In genomic region chr12:86988227-86988626, GRCm38 (mm10) we compare ENCODE assay signal across 21 mouse cellular contexts. TPM values are rescaled to one million over a fixed set of nuclear protein-coding genes. Genes with fewer than 3 reads are reported as not detected.
"Had no signal": no experiment of that assay in that cellular context is flagged by ENCODE, and none has a peak within 500 bp of the region (broad histone marks: within the 10 kb centered on the region; RNA-seq: fewer than 3 reads in every experiment).

No protein-coding gene starts in this region.

- H3K9me3 ChIP-seq: midbrain, embryonic 10.5 days; neural tube, embryonic 13.5 days; neural tube, embryonic 15.5 days had no signal

- H3K27ac ChIP-seq: liver, embryonic 14.5 days; midbrain, embryonic 10.5 days; neural tube, embryonic 13.5 days; neural tube, embryonic 15.5 days had no signal

- DNase-seq: lung, adult 18-20 months; lung, embryonic 14.5 days; lung, postnatal 10 days; lung, postnatal 4 days; retina, postnatal 1 day; right cerebral cortex, adult 18-20 months; right cerebral cortex, postnatal 25 days; right cerebral cortex, postnatal 4 days; spleen, adult 18-20 months; thymus, adult 18-20 months; thymus, postnatal 14 days; thymus, postnatal 36 days had no signal

- H3K4me2 ChIP-seq: lung, embryonic 14.5 days had no signal

- H3K4me3 ChIP-seq: midbrain, embryonic 10.5 days; myocyte; neural tube, embryonic 13.5 days; neural tube, embryonic 15.5 days had no signal

- H3K9ac ChIP-seq: liver, embryonic 14.5 days; lung, embryonic 14.5 days; neural tube, embryonic 13.5 days; neural tube, embryonic 15.5 days had no signal

- H3K36me3 ChIP-seq: midbrain, embryonic 10.5 days; neural tube, embryonic 13.5 days; neural tube, embryonic 15.5 days had no signal

RNA-seq across cellular contexts. Expression of gene Zdhhc22, which starts 2.0 kb away (rescaled TPM):
- total RNA-seq: megakaryocyte, adult 5-6 weeks; megakaryocyte-erythroid progenitor cell, adult 5-6 weeks had no signal
- polyA plus RNA-seq: liver, embryonic 14.5 days; liver, embryonic 16.5 days; lung, embryonic 14.5 days; urinary bladder, adult 2 months had no signal

RNA-seq across cellular contexts. Expression of gene Tmem63c, which starts 32.9 kb away (rescaled TPM):
- total RNA-seq: megakaryocyte, adult 5-6 weeks; megakaryocyte-erythroid progenitor cell, adult 5-6 weeks had no signal
- polyA plus RNA-seq: liver, embryonic 14.5 days; liver, embryonic 16.5 days; lung, embryonic 14.5 days; myocyte had no signal
